Mouse (Mus musculus) adrenal gland, adult 2 months (tissue): ENCODE measurements around the gene Cks1b. TPM values are rescaled to one million over a fixed set of nuclear protein-coding genes. Genes with fewer than 3 reads are reported as not detected.
"Not testable (repeated sequence)": the region's sequence is repeated elsewhere in the genome, so short reads cannot be mapped to it uniquely, and the experiment has no call there.

ENCODE experiments used
- DNase-seq: peaks from one replicate; pipeline ENCODE4 v3.0.0; 2021
- polyA plus RNA-seq: library from polyadenylated mRNA; depleted of rRNA; stranded (reverse); fragments of >200 nt; gene quantifications from 2 replicates; pipeline ENCODE4 v1.2.3, GENCODE M21; 2012
- total RNA-seq, 2 experiments: library from RNA; stranded (reverse); gene quantifications; 2 replicates each; pipeline ENCODE4 v1.2.3; 2021

Cks1b gene
- total and polyA plus RNA-seq, 3 experiments: 9.7 to 21.5 (median 17.3) TPM

DNA sequence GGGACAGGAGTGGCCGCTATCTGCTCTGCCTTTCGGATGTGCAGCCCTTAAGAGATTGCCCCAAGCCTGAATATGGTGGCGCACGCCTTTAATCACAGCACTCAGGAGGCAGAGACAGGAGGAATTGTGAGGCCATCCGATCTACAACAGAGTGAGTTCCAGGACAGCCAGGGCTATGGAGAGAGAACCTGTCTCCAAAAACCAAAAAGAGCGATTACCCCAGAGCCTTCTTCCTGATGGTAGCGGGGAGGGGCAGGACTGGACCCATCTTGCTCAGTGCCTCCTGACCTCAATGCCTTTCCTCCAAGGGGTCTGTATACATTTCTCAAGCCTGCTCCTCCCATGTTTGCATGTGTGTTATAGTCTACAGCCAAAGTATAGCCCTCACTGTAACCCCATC lies 10.8 kb upstream of the Cks1b start:
- DNase-seq: not testable (repeated sequence)

DNA sequence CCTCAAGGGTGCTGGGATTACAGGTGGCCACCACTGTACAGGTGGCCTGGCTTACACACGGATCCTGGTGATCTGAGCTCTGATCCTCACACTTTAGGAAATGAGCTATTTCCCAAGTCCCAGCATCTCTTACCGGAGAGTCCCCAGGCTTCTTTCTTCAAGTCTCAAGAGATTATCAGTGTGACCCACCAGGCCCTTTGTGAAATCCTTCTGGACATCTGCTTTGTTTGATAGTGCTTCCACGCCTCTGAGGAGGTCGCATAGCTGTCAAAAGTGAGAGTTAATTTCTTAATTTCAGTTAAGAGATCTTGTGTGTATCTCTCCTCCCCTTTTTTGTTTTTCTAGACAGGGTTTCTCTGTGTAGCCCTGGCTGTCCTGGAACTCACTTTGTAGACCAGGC lies 7.7 kb upstream of the Cks1b start:
- DNase-seq: no peak

DNA sequence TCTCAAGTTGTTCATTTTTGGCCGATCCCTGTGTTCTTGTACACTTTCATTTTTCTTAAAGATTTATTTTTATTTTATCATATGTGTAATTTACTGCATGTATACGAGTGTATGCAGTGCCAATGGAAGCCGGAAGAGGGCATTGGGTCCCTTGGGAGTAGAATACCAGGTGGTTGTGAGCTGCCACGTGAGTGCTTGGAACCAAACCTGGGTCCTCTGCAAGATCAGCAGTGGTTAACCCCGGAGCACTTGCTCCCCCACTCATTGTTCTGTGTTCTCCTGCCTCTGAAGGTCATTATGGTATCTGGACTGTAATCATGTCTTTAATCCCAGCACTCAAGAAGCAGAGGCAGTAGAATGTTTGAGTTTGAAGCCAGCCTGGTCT lies 7.0 kb upstream of the Cks1b start:
- no peak for DNase-seq

DNA sequence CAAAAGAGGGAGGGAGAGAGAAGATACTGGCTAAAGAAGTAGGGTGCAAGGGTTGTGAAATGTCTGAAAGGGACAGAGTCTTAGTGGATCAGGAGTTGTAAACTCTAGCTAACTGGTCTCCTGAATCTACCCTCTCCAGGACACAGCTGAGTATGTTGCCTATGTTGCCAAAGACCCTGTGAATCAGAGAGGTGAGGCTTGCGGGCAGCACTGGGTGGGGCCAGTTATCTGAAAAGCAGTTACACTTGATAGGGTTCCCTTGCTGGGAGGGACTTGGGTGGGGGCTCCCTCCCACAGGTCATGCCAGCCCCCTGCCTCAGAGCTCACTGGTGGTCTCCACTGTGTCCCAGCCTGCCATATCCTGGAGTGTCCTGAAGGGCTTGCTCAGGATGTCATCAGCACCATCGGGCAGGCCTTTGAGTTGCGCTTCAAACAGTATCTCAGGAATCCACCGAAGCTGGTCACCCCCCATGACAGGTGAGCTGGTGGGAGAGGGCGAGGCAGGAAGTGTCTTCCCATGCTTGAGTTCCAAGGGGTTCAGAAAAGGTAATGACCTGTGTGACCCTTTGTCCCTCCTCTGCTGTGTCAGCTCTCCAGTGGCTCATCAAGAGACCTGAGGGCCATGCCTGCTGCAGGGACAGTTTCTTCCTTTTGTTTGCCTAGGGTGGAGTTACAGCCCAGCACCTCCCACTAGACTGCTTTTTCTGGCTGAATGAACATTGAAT lies 6.4 kb upstream of the Cks1b start:
- DNase-seq: no peak

GRCm38 (mm10) chr3:89422556-89423205 lies 4.5 kb upstream of the Cks1b start:
- DNase-seq: no peak

GRCm38 (mm10) chr3:89421810-89422473 lies 3.8 kb upstream of the Cks1b start:
- DNase-seq: no peak

- peak; percentile 90 for DNase-seq
Observed at GRCm38 (mm10) chr3:89421002-89421774, 3.0 kb upstream of the Cks1b start.

DNA sequence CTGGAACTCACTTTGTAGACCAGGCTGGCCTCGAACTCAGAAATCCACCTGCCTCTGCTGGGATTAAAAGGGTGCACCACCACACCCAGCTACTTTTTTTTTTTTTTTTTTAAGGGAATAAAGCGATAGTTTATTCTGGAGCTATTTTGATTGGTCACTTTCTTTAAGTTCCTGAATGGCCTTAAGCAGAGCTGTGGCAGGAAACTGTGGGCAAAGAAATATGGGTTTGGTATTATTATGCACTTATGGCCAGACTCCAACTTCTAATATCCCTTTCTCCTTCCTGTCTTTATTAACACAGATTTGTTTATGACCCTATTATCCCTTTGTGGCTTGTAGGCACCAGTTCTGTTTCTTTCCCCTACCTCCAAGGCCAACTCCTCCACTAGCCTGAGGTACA lies 2.2 kb upstream of the Cks1b start:
- DNase-seq: no peak

GRCm38 (mm10) chr3:89419981-89420380 lies 1.8 kb upstream of the Cks1b start:
- no peak for DNase-seq

DNA sequence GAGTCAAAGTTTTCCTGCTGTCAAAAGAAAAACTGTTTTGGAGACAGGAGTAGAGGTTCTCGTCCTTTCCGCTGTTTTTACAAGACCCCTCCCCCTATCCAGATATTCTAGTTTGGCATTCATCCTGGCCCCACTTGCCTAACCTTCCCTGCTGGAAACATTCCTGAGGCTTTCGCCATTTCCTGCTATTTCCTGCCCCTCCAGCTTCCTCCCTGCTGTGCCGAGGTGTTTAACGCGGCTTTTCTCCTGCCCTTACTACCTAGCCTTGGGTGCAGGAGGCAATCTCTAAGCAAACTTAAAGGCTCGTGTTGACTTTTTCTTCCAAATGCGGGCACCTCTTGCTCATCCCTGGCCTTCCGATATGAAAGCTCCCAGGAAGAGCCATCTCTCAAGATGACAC lies 1.4 kb upstream of the Cks1b start:
- DNase-seq: peak; percentile 79

- DNase-seq: peak; percentile 90
Observed at GRCm38 (mm10) chr3:89418861-89419250, 673 bp upstream of the Cks1b start.

GRCm38 (mm10) chr3:89417840-89418169 lies 378 bp downstream of the Cks1b start:
- no peak for DNase-seq

DNA sequence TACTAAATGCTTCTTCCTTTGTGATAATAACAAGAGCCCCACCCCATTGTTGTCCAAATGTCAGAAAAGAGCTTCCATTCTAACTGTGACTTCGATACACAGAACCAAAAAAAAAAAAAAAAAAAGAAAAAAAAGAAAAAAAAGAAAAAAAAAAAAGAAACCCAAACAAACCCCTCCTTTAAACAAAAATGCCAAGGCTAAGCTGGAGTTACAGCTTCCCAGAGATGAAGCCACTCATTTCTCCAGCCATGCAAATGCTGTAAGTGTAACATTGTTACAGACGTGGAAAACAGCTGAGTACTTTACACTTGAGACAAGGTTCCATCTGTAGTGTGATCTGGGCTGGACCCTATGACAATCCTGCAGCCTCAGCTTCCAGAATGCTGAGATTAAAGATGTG lies 1.1 kb downstream of the Cks1b start:
- DNase-seq: no peak

- DNase-seq: no peak
Observed at GRCm38 (mm10) chr3:89416158-89416557, 2.0 kb downstream of the Cks1b start.

- DNase-seq: peak; percentile 99
Observed at GRCm38 (mm10) chr3:89411490-89412393, 6.4 kb downstream of the Cks1b start, which contains the start of gene Flad1. Flad1 (minus strand) TSS chr3:89411870.

DNA sequence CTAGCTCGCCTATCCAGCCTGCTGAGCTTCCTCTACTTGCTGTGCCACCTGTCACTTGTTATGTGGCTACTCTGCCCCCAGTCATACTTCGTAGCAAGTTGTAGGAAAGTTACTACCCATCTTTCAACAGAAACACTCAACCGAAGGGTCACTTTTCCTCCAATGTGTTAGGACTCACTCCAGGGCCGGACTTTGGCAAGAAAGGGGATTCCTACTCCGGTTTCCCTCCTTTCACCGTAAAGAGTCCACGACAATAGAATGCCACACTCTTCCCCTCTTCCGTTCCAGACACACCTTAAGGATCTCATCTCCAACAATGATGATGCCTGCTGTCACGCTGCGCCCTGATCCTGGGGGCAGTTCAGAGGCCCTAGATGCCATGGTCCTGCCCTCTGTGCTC lies 7.3 kb downstream of the Cks1b start:
- no peak for DNase-seq

DNA sequence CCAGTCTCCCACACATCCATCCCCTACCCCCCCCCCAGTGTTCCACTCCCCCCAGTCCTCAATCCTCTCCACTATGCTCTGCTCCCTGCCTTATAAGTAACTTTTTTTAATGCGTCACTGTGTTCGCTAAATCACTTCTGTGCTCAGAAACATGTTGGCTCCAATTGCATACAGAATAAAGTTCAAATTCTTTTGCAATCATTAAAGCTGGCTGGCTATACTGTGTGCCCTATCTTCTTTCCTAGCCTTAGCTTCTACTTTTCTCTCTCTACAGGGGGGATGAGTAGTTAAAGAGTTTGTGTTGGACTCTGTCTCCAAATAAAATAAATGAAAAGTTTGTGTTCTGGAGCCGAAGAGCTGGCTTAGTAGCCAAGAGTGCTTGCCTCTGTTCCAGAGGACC lies 8.5 kb downstream of the Cks1b start:
- no peak for DNase-seq

- no peak for DNase-seq
Observed at GRCm38 (mm10) chr3:89408448-89408847, 9.7 kb downstream of the Cks1b start.

DNA sequence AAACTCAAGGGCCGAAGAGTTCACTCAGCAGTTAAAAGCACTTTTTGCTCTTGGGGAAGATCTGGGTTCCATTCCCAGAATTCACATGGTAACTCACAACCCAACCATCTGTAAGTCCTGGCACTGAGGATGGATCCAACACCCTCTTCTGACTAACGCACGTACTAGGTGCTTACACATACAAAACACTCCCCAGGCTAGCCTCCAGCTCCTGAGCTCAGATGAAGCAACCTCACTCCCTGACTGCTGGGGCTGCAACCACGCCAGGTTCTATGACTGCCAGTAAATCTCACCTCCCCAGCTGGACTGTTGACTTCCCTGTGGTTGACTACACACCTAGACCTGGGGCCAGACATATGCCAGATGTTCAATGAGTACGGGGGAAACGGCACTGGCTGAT lies 11.3 kb downstream of the Cks1b start:
- DNase-seq: no peak

GRCm38 (mm10) chr3:89402693-89403092 lies 15.5 kb downstream of the Cks1b start, which contains the start of gene Lenep:
Lenep (minus strand) TSS chr3:89402793.
- no peak for DNase-seq

DNA sequence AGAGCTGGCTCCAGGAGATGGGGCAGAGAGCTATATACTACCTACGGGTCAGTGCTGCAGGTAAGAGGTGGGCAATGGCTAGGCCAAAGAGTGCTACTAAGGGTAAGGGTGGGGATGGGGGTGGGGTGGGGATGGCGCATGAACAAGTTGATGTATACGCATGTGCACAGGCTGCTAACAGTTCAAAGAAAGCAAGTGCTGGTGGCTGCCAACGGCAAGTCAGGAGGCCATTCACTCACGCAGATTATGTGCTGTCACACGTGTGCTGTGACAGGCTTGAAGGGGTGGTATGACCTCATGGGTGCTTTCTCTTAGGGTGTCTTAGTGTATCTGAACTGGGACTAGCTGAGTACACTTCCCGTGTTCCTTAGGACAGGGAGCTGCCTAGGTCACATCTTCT lies 16.9 kb downstream of the Cks1b start:
- DNase-seq: no peak

- DNase-seq: no peak
Observed at GRCm38 (mm10) chr3:89396654-89397005, 21.6 kb downstream of the Cks1b start.
